Mouse (Mus musculus) forebrain, postnatal 0 days (tissue): Measurements from ENCODE around the gene Elmo1. TPM values are rescaled to one million over a fixed set of nuclear protein-coding genes. Genes with fewer than 3 reads are reported as not detected.

Experiments used
- ATAC-seq: fragments of 200-750 bp; cut with Nextera tagmentation; 2 replicates; pipeline ENCODE4 v1.8.0; 2017; ENCODE audit warnings: mild to moderate bottlenecking, moderate library complexity
- DNase-seq: peaks from one replicate; pipeline ENCODE4 v3.0.0-alpha.2; 2015
- H3K27ac ChIP-seq: fragments of 300-500 bp; sonication (generic); 2 replicates; pipeline ENCODE4 v1.5.1; 2014; ENCODE audit warnings: low read depth, mild to moderate bottlenecking, antibody characterized with exemption, low read length, moderate library complexity, mixed read lengths
- H3K27me3 ChIP-seq: fragments of 300-500 bp; sonication (generic); 2 replicates; pipeline ENCODE4 v1.6.1; 2014; ENCODE audit warnings: mild to moderate bottlenecking, low read length, mixed read lengths; ENCODE audit not compliant: insufficient read depth
- H3K36me3 ChIP-seq: fragments of 300-500 bp; sonication (generic); 2 replicates; pipeline ENCODE4 v1.6.1; 2014; ENCODE audit warnings: mild to moderate bottlenecking, moderate library complexity; ENCODE audit not compliant: insufficient read depth
- H3K4me1 ChIP-seq: fragments of 300-500 bp; sonication (generic); 2 replicates; pipeline ENCODE4 v1.6.1; 2014; ENCODE audit warnings: antibody characterized with exemption; ENCODE audit not compliant: insufficient read depth
- H3K4me2 ChIP-seq: fragments of 300-500 bp; sonication (generic); 2 replicates; pipeline ENCODE4 v1.6.1; 2014; ENCODE audit warnings: low read depth, mild to moderate bottlenecking, moderate library complexity
- H3K4me3 ChIP-seq: fragments of 300-500 bp; sonication (generic); 2 replicates; pipeline ENCODE4 v1.5.1; 2014; ENCODE audit warnings: low read depth, low read length, mixed read lengths
- H3K9ac ChIP-seq: fragments of 300-500 bp; sonication (generic); 2 replicates; pipeline ENCODE4 v1.6.1; 2014; ENCODE audit warnings: mild to moderate bottlenecking
- H3K9me3 ChIP-seq: fragments of 300-500 bp; sonication (generic); 2 replicates; pipeline ENCODE4 v1.6.1; 2016; ENCODE audit warnings: low read length
- CTCF ChIP-seq: sonication (generic); IDR thresholded peaks from 2 replicates; pipeline ENCODE4 v1.5.1; 2016; ENCODE audit warnings: antibody characterized with exemption, control low read depth, low read depth
- WGBS: fragments of 180-500 bp; shearing (Covaris S2); extraction: QIAGEN DNeasy Blood & Tissue Kit; methylation state at CpG from one replicate; pipeline ENCODE4 v1.1.7; 2014; 5-methylcytosine and 5-hydroxymethylcytosine counted together
- polyA plus RNA-seq: library from polyadenylated mRNA; unstranded; fragments of >200 nt; fragmentation: Nextera tagmentation; extraction: Ambion mirVana; gene quantifications from 2 replicates; pipeline ENCODE4 v1.2.1, GENCODE M21; 2015
- total RNA-seq: library from RNA; depleted of rRNA; stranded (reverse); fragments of >200 nt; gene quantifications from 2 replicates; pipeline ENCODE4 v1.2.3, GENCODE M21; 2014

Gene Elmo1
- total and polyA plus RNA-seq, 2 experiments from 2014 or later, result 30.9 to 33.5 TPM

DNA sequence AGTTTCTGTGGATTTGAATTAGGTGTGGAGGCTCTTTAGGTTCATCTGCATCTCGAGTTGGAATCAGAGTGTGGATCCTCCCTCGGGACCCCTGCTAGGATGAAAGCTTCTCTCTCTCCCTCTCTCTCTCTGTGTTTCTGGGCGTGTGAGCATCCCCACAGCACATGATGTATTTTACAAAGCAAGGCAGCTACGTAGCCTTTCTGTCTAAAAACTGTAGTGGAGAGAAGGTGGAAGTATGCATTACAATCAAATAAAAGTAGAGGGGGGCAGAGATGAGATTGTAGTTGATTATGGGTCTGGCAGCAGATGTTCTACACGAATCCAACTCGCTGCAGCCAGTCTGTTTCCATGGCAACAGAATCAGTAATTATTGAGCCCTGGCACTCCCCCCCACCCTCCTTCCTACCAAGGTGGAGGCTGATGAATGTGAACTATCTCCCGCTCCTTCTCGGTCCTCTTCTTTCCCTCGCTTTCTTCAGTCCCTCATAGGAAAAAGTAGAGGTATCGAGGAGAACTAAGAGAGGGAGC is 382.0 kb downstream of the Elmo1 start:
- H3K27ac ChIP-seq, result peak overlapping the region; percentile 83
- WGBS, result 11% methylated on average over 10 of the region's 10 CpGs
- H3K9ac ChIP-seq, result peak overlapping the region; percentile 57
- no peaks in the 10 kb centered on the region for H3K36me3 ChIP-seq
- H3K4me3 ChIP-seq, result peak overlapping the region; percentile 52
- DNase-seq (peak; percentile 86), ATAC-seq (peak; percentile 81)
- no peaks in the 10 kb centered on the region for H3K27me3 ChIP-seq
- 0 out of 2 replicates have a peak, but pooled peaks cover 9% of the 10 kb centered on the region for H3K4me1 ChIP-seq
- H3K4me2 ChIP-seq, result peak overlapping the region; percentile 54
- no peak for TF ChIP-seq CTCF
- H3K9me3 ChIP-seq, result no peaks in the 10 kb centered on the region

- H3K27ac ChIP-seq, result peak overlapping the region; percentile 83
- ATAC-seq (peak; percentile 90), DNase-seq (no peak)
- no peaks in the 10 kb centered on the region for H3K9me3 ChIP-seq
- H3K27me3 ChIP-seq, result no peaks in the 10 kb centered on the region
- peak overlapping the region; percentile 57 for H3K9ac ChIP-seq
- H3K4me1 ChIP-seq, result 0 out of 2 replicates have a peak, but pooled peaks cover 9% of the 10 kb centered on the region
- H3K36me3 ChIP-seq, result no peaks in the 10 kb centered on the region
- peak overlapping the region; percentile 54 for H3K4me2 ChIP-seq
- peak overlapping the region; percentile 52 for H3K4me3 ChIP-seq
- 19% methylated on average over 15 of the region's 15 CpGs for WGBS
- TF ChIP-seq CTCF, result no peak
Observed at GRCm38 (mm10) chr13:20472891-20473539, 382.6 kb downstream of the Elmo1 start.

GRCm38 (mm10) chr13:20473641-20474078 is 383.3 kb downstream of the Elmo1 start:
- Histone ChIP-seq H3K9ac (peak overlapping the region; percentile 57), H3K4me2 (peak overlapping the region; percentile 54), H3K27ac (peak overlapping the region; percentile 83), H3K4me1 (0 out of 2 replicates have a peak, but pooled peaks cover 9% of the 10 kb centered on the region), H3K36me3 (no peaks in the 10 kb centered on the region), H3K4me3 (peak overlapping the region; percentile 52), H3K9me3 (no peaks in the 10 kb centered on the region), H3K27me3 (no peaks in the 10 kb centered on the region)
- 22% methylated on average over 7 of the region's 7 CpGs for WGBS
- TF ChIP-seq CTCF, result no peak
- ATAC-seq, result no peak
- peak; percentile 59 for DNase-seq

- Histone ChIP-seq H3K9me3 (no peaks in the 10 kb centered on the region), H3K4me3 (peak overlapping the region; percentile 52), H3K4me1 (0 out of 2 replicates have a peak, but pooled peaks cover 9% of the 10 kb centered on the region), H3K4me2 (peak overlapping the region; percentile 54), H3K27ac (peak overlapping the region; percentile 83; the same call in 1 of the 2 replicates), H3K27me3 (no peaks in the 10 kb centered on the region), H3K9ac (peak overlapping the region; percentile 57), H3K36me3 (no peaks in the 10 kb centered on the region)
- ATAC-seq (no peak), DNase-seq (no peak)
- no peak for TF ChIP-seq CTCF
- 77% methylated on average over 4 of the region's 4 CpGs for WGBS
Observed at GRCm38 (mm10) chr13:20474600-20474999, 384.2 kb downstream of the Elmo1 start.

GRCm38 (mm10) chr13:20481805-20482204 is 391.4 kb downstream of the Elmo1 start:
- Histone ChIP-seq H3K4me3 (no peak overlapping the region), H3K36me3 (no peaks in the 10 kb centered on the region), H3K4me1 (no peaks in the 10 kb centered on the region), H3K27ac (no peak overlapping the region), H3K9ac (no peak overlapping the region), H3K9me3 (no peaks in the 10 kb centered on the region), H3K4me2 (no peak overlapping the region), H3K27me3 (no peaks in the 10 kb centered on the region)
- DNase-seq (no peak), ATAC-seq (no peak)
- WGBS, result 94% methylated on average over 1 of the region's 1 CpGs
- no peak for TF ChIP-seq CTCF

GRCm38 (mm10) chr13:20489110-20489509 is 398.7 kb downstream of the Elmo1 start:
- 68% methylated on average over 3 of the region's 3 CpGs for WGBS
- Histone ChIP-seq H3K4me2 (no peak overlapping the region), H3K4me1 (no peaks in the 10 kb centered on the region), H3K27me3 (no peaks in the 10 kb centered on the region), H3K4me3 (no peak overlapping the region), H3K9ac (no peak overlapping the region), H3K9me3 (no peaks in the 10 kb centered on the region), H3K36me3 (no peaks in the 10 kb centered on the region), H3K27ac (no peak overlapping the region)
- no peak; the same call in 1 of the 2 replicates for TF ChIP-seq CTCF
- DNase-seq (no peak), ATAC-seq (0 out of 2 replicates have a peak, but pooled peaks have one; percentile 42)

- no peak overlapping the region for H3K4me3 ChIP-seq
- H3K9ac ChIP-seq, result no peak overlapping the region
- H3K4me2 ChIP-seq, result no peak overlapping the region
- H3K9me3 ChIP-seq, result no peaks in the 10 kb centered on the region
- TF ChIP-seq CTCF, result peak; percentile 71
- H3K36me3 ChIP-seq, result no peaks in the 10 kb centered on the region
- 71% methylated on average over 8 of the region's 8 CpGs for WGBS
- no peaks in the 10 kb centered on the region for H3K4me1 ChIP-seq
- peak; percentile 51; the same call in 1 of the 2 replicates for ATAC-seq
- no peak for DNase-seq
- H3K27ac ChIP-seq, result no peak overlapping the region
- H3K27me3 ChIP-seq, result no peaks in the 10 kb centered on the region
Observed at GRCm38 (mm10) chr13:20489698-20490417, 399.5 kb downstream of the Elmo1 start.
